Mouse (Mus musculus) neural tube, embryonic 10.5 days (tissue): ENCODE measurements around the gene Tagap1.
A peak's percentile ranks its signal among the peaks of the same experiment; 100 is the strongest.
"Not testable (repeated sequence)": the region's sequence is repeated elsewhere in the genome, so short reads cannot be mapped to it uniquely, and the experiment has no call there.

Experiments used
- DNase-seq: peaks from one replicate; pipeline ENCODE4 v3.0.0-alpha.2; 2017; ENCODE audit warnings: low spot score; ENCODE audit errors: extremely low spot score

Tagap1 gene

GRCm38 (mm10) chr17:6962339-6962738 lies 1.4 kb upstream of the Tagap1 start:
- not testable (repeated sequence) for DNase-seq

DNA sequence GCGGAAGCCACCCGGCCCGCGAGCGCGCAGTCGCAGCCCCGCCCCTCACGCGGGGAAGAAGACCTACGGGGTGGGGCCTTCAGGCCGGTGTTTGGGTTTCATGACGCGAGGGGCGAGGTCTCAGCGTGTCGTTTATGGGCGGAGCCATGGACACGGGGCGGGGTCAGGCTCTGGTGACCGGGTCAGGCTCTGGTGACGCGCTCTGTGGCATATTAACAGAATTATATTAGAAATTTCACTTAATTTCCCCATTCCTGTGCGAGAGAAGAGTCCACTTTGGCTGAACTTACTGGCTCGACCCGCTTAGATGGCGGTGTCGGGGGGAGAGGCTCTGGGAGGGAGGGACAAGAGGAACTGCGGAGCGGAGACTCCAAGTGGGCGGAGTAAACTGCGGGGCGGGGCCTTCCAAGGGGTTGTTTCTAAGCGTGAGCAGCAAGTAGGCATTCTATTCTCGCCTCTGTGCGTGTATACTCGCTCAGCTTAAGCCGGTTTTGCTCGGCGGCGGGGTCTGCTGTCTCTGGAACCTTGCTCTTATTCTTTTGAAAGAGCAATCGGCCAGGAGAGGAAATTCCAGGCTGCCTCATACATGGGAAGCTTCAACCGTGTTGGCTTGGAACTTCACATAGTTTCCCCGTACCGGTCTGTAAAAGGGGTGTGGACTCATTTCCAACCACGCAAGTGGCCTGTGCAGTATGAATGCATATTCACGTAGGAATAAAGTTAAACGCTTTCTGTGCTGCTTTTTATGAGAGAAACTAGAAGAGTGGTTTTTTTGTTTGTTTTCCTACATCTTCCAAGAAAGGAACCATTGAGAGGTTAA lies 435 bp upstream of the Tagap1 start:
- DNase-seq: peak; percentile 23

DNA sequence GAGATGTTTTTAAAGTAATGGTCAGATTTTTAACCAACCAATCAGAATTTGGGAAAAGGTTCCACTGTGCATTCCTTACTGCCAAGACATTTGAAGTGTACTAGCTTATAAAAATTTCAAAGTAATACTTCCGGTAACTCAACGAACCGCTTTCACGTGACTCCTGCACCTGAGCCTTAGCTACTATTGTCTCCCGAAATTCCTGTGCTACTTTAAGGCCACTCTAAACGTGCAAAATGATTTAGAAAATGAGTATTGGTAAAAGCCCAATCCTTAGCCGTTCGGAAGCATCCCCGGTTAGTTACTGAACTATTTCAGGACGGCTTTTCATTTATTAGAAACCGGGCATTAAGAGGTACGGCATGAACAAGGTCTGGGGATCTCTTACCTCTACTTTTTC lies 607 bp downstream of the Tagap1 start:
- not testable (repeated sequence) for DNase-seq

DNA sequence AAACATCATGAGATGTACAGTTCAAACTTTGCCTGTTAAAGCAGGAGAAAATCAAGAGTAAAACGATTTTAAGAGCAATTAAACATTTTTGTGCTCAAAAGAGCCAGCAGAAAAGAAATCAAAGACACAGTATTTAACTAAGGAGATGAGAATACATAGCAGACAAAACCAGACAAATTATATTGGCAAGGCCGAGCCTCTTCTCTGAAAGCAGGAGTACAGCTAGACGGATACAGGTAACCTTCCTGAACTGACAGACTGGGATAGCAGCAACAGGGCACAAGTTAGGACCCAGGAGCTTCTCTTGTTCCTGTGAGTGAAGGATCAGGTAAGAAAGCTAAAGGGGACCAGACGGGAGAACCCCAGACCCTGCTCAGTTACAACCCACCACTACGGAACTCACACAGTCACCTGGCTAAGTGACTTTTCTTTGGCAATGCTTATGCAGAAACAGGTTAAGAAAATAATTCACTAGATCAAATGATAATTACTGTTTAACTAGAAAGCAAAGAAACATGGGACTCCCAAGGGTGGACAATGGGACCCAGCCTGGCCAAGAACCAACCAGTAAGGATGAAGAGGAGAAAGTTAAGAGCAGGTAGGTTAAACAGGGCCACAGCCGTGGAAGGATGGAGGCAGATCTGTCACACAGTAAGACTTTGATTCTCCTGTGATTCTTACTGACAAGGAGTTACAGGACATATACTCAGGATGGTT lies 1.3 kb downstream of the Tagap1 start:
- DNase-seq: not testable (repeated sequence)

DNA sequence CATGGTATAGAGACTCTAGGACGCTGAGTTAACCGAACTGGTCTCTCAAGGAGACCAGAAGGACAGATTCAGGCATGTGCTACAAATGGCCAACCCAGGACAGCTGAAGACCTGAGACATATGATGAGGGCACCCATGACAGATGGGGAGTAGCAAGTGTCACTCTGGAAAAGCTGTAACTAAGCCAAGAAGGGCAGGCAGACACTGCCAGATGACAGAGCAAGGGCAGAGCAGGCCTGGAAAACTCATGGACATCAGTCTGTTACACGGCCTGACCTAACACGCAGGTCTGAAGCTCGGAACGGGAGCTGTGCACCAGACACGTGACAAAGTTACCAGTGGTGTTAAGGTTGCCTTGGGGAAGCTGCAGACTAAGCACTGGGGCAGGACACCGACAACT lies 2.1 kb downstream of the Tagap1 start:
- DNase-seq: not testable (repeated sequence)

- not testable (repeated sequence) for DNase-seq
Measured at GRCm38 (mm10) chr17:6948769-6949228, 12.2 kb downstream of the Tagap1 start.

DNA sequence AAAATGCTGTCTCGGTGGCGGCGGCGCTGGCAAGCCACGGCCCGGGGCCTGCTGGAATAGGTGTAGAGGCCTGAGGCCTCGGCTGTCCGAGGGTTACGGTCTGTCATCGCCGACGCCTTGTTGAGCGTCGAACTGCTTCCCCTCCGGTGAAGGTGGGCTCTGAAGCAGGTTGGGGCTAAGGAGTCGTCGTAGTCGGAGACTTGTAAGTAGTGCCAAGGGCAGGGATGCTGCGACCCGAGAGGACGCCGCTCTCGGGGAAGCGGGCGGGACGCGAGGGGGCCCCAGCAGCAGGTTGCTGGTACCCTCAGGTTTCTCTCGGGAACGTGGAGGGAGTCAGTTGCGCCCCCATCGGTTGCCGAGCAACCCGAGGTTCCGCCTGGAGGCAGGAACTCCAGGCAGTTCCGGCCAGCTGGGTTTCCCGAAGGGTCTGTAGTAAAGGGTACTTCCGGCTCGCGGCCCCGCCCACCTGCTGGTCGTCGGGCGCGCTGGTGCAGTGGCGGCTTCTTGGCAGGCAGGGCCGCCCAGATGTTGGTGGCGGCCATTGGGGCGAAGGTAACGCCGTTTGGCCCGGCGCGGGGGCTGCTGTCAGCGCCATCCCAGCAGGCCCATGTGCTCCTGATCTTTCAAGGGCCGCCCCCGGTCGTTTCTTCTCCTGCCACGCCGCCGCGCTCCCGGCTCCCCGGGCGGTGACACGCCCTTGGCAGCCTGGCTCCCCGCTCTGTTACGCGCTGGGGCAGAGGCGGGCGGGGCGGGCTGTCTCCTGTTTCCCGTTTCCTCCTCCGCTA lies 12.8 kb downstream of the Tagap1 start, which contains the start of gene Rsph3b:
Rsph3b (minus strand) TSS at position 699 of the 785 bp plus-strand sequence.
- DNase-seq: peak; percentile 91

- DNase-seq: not testable (repeated sequence)
Measured at GRCm38 (mm10) chr17:6947637-6947983, 13.3 kb downstream of the Tagap1 start.

DNA sequence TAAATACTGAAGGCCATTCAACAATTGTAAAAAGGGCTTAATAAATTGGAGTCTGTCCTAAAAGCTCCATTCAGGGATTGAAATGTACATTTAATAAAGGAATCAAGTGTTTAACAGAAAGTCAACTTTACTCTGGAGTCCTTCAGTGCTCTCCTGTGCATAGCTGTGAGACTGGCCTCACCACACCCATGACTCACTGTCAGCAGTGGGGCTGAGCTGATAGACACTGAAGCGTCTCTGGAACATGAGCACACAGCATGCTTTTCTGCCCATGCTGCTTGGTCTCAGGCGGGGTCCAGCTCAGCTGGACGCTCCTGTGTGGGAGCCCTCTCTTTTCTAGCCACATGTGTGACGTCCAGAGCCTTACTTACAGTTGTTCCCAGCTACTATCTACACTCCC lies 18.4 kb downstream of the Tagap1 start:
- DNase-seq: not testable (repeated sequence)

DNA sequence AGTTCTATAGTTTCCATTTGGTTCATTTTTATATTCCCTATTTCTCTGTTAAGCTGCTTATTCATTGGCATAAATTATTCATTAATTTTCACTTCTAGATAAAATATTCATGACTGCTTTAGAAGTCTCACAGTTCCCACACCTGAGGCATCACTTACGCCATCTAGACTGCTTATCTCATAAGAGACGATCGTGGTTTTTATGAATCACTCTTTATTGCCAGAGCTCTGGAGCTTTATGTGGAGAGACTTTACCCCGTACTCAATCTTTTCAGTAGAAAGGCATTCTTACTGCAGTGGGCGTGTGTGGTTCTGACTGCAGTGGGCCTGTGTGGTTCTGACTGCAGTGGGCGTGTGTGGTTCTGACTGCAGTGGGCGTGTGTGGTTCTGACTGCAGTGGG lies 29.3 kb downstream of the Tagap1 start:
- DNase-seq: not testable (repeated sequence)

DNA sequence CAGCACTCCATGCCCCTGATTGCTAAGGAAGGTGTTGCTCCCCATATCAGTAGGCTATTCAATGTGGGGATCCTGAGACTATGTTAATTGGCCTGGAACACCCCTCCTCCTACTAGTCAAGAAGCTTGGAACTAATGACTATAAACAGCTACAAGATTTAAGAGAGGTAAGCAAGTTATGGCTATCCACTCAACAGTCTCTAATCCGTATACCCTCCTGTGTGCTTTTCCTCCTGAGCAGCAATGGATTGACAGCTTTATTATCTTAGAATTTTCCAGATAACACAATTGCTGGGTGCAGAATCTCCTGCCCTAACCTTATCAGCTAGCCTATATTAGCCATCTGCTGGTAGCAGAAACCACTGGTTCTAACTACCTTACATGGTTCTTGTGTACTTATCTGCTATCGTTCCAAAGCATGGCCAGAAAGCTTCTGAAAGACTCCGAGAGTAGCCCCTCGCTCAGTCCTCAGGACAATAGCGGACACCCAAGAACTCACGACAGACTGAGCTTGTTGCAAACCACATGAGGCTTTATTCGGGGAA lies 40.5 kb downstream of the Tagap1 start:
- DNase-seq: not testable (repeated sequence)

DNA sequence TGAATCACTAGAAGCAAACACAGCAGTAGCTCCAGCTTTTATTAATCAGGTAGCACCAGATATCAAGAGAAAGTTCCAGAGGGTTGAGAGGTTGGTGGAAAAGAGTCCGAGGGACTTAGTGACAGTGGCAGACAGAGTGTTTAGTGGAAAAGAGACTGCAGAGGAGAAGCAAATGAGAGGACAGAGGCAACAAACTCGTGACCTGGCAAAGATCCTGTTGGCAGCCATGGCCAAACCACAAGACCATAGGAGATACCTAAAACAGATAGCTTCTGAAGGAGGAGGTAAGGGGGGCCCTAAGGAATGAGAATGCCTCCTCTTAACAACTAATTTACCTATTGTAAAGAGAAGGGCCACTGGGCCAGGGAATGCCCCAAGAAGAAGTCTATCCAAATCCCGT lies 41.6 kb downstream of the Tagap1 start:
- not testable (repeated sequence) for DNase-seq

DNA sequence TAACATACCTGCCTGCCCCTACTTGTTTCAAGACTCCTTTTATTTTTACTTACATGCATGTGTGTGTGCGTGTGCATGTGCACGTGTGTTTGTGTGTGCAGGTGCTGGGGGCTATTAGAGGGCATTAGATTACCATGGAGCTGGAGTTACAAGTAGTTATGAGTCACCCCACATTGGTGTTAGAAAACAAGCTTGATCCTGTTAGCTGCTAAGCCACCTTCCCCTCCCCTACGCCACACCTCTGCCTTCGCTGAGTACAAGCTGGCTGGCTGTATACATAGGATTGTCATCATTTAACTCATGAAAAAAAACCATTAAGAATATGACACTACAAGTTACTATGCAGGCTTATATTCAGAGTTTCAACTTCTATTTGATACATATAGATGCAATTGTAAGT lies 45.7 kb downstream of the Tagap1 start:
- not testable (repeated sequence) for DNase-seq

DNA sequence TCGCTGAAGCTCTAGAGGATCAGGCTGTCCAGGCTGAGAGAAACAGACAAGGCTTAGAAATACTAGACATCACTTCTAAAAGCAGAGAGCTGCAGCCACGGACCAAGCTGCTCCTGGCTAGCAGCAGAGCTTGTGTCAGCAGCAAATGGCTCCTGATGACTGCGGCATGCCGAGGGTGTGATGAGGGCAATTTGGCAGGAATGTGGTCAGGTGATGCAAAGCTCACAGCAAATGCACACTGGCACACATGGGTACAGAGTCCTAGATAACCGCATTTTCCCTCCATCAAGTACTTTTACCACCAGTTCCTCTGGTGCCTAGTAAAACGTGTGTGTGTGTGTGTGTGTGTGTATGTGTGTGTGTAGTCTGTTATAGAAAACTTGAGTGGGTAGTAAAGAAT lies 46.9 kb downstream of the Tagap1 start:
- not testable (repeated sequence) for DNase-seq
